Mouse (Mus musculus) gastrocnemius, postnatal 14 days (tissue): ENCODE measurements around the gene Rtl8c. TPM values are rescaled to one million over a fixed set of nuclear protein-coding genes. Genes with fewer than 3 reads are reported as not detected.

Experiments
- total RNA-seq, 2 experiments: library from RNA; stranded (reverse); gene quantifications; 2 replicates each; pipeline ENCODE4 v1.2.3; 2021

The Rtl8c gene
- total RNA-seq, 2 experiments from 2014 or later: 10.5 to 14.2 TPM

Other genes starting within 250 kb of the Rtl8c start
- gene Mospd1, start 237.5 kb upstream of the Rtl8c start, total RNA-seq: 10 to 100 TPM; 29.0 to 37.0 TPM
- gene Etd, start 173.1 kb upstream of the Rtl8c start, total RNA-seq: not detected
- not detected for gene Gm14597, start 947 bp downstream of the Rtl8c start, total RNA-seq
- 100 to 1,000 TPM in 1 of 2 experiments, 10 to 100 TPM in 1; 92.8 to 118 TPM for gene Rtl8a, start 35.6 kb downstream of the Rtl8c start, total RNA-seq
- 100 to 1,000 TPM in 1 of 2 experiments, 10 to 100 TPM in 1; 88.7 to 100 TPM for gene Rtl8b, start 62.4 kb downstream of the Rtl8c start, total RNA-seq
- gene 4930502E18Rik, start 116.8 kb downstream of the Rtl8c start, total RNA-seq: not detected
- gene 1700013H16Rik, start 149.8 kb downstream of the Rtl8c start, total RNA-seq: not detected
- not detected for gene Zfp36l3, start 168.4 kb downstream of the Rtl8c start, total RNA-seq
- gene Xlr, start 189.7 kb downstream of the Rtl8c start, total RNA-seq: under 1 TPM; 0.27 to 0.41 TPM